Mouse (Mus musculus) CD4-positive naive resting alpha-beta T cell, adult 76 days (primary cell): ENCODE data around the gene Vmn1r15. TPM values are rescaled to one million over a fixed set of nuclear protein-coding genes. Genes with fewer than 3 reads are reported as not detected.

Experiments
- total RNA-seq: library from RNA; stranded (reverse); gene quantifications from one replicate; pipeline ENCODE4 v1.2.4, GENCODE M21; 2023

The Vmn1r15 gene
- not detected for total RNA-seq

GRCm38 (mm10) chr6:57257652-57258051 is at the start of gene Vmn1r15:
TSS of gene Vmn1r15 (plus strand) at chr6:57257952.

GRCm38 (mm10) chr6:57231386-57231785 is 26.4 kb upstream of the Vmn1r15 start, which contains the start of gene Vmn1r14:
TSS of gene Vmn1r14 (plus strand) at chr6:57231686.

Other genes with a start within 250 kb of the Vmn1r15 start
- not detected for gene Vmn1r7, start 232.6 kb upstream of the Vmn1r15 start, total RNA-seq
- gene Vmn1r8, start 225.7 kb upstream of the Vmn1r15 start, total RNA-seq, result not detected
- gene Vmn1r9, start 191.2 kb upstream of the Vmn1r15 start, total RNA-seq, result not detected
- gene Vmn1r10, start 148.5 kb upstream of the Vmn1r15 start, total RNA-seq, result not detected
- gene Vmn1r11, start 124.5 kb upstream of the Vmn1r15 start, total RNA-seq, result not detected
- not detected for gene Vmn1r12, start 101.0 kb upstream of the Vmn1r15 start, total RNA-seq
- gene Vmn1r13, start 54.7 kb upstream of the Vmn1r15 start, total RNA-seq, result not detected
- not detected for gene Vmn1r14, start 26.3 kb upstream of the Vmn1r15 start, total RNA-seq
- not detected for gene Vmn1r16, start 71.5 kb downstream of the Vmn1r15 start, total RNA-seq
- not detected for gene Vmn1r17, start 105.8 kb downstream of the Vmn1r15 start, total RNA-seq
- not detected for gene Vmn1r18, start 137.8 kb downstream of the Vmn1r15 start, total RNA-seq
- not detected for gene Vmn1r19, start 145.8 kb downstream of the Vmn1r15 start, total RNA-seq
- not detected for gene Vmn1r20, start 171.0 kb downstream of the Vmn1r15 start, total RNA-seq